Mouse (Mus musculus) left cerebral cortex, postnatal 36 days (tissue): ENCODE results near the gene Adgrf5. TPM values are rescaled to one million over a fixed set of nuclear protein-coding genes. Genes with fewer than 3 reads are reported as not detected.

ENCODE experiments used
- DNase-seq, 2 experiments: peaks; one replicate each; pipeline ENCODE4 v3.0.0; 2021 to 2022; ENCODE audit warnings: low spot score in 2 of 2, mixed read lengths in 1 of 2
- intact Hi-C: fragments of 180-260 bp; cut with DNase I; formaldehyde crosslinking; loops from one replicate; pipeline ENCODE4 v1.15.1; 2025
- total RNA-seq, 2 experiments: library from RNA; stranded (reverse); gene quantifications; 2 replicates each; pipeline ENCODE4 v1.2.3; 2021

Adgrf5 gene
- total RNA-seq, 2 experiments from 2014 or later, result 26.4 to 30.3 TPM

GRCm38 (mm10) chr17:43372604-43373003, 12.4 kb downstream of the Adgrf5 start:
- no peak for DNase-seq
- intact Hi-C loops, result no loop called here

- no peak for DNase-seq
- intact Hi-C loops, result no loop called here
These were observed 13.8 kb downstream of the Adgrf5 start for GRCm38 (mm10) chr17:43374020-43374419.

- no peak for DNase-seq
- intact Hi-C loops, result no loop called here
These were observed 16.3 kb downstream of the Adgrf5 start for GRCm38 (mm10) chr17:43376527-43376926.

GRCm38 (mm10) chr17:43378703-43379102, 18.5 kb downstream of the Adgrf5 start:
- no peak for DNase-seq
- intact Hi-C loops, result no loop called here

GRCm38 (mm10) chr17:43386331-43386730, 26.1 kb downstream of the Adgrf5 start:
- DNase-seq, result no peak
- intact Hi-C loops, result no loop called here

- intact Hi-C loops, result no loop called here
- no peak for DNase-seq
These were observed 26.9 kb downstream of the Adgrf5 start for GRCm38 (mm10) chr17:43387171-43387570.

GRCm38 (mm10) chr17:43389256-43389655, 29.0 kb downstream of the Adgrf5 start:
- intact Hi-C loops, result no loop called here
- DNase-seq, result no peak

- no peak for DNase-seq
- intact Hi-C loops, result no loop called here
These were observed 31.9 kb downstream of the Adgrf5 start for GRCm38 (mm10) chr17:43392191-43392590.

GRCm38 (mm10) chr17:43393669-43394068, 33.4 kb downstream of the Adgrf5 start:
- no peak for DNase-seq
- intact Hi-C loops, result no loop called here

- intact Hi-C loops, result no loop called here
- DNase-seq, result no peak
These were observed 35.4 kb downstream of the Adgrf5 start for GRCm38 (mm10) chr17:43395400-43396258.

GRCm38 (mm10) chr17:43398612-43399011, 38.4 kb downstream of the Adgrf5 start:
- intact Hi-C loops, result no loop called here
- DNase-seq, result no peak

- intact Hi-C loops, result no loop called here
- no peak for DNase-seq
These were observed 38.9 kb downstream of the Adgrf5 start for GRCm38 (mm10) chr17:43399151-43399550.

- DNase-seq, result no peak
- intact Hi-C loops, result no loop called here
These were observed 40.2 kb downstream of the Adgrf5 start for GRCm38 (mm10) chr17:43400483-43400882.

- intact Hi-C loops, result no loop called here
These were observed 43.6 kb downstream of the Adgrf5 start for GRCm38 (mm10) chr17:43403851-43404250.

GRCm38 (mm10) chr17:43404408-43404807, 44.2 kb downstream of the Adgrf5 start:
- intact Hi-C loops, result no loop called here
- no peak for DNase-seq

More at GRCm38 (mm10) chr17:43403851-43404250, 43.6 kb downstream of the Adgrf5 start:
- DNase-seq, result no peak

GRCm38 (mm10) chr17:43406321-43406720, 46.1 kb downstream of the Adgrf5 start:
- no peak for DNase-seq
- intact Hi-C loops, result no loop called here

GRCm38 (mm10) chr17:43407548-43407947, 47.3 kb downstream of the Adgrf5 start:
- intact Hi-C loops, result no loop called here
- no peak for DNase-seq

- no peak for DNase-seq
- intact Hi-C loops, result no loop called here
These were observed 52.9 kb downstream of the Adgrf5 start for GRCm38 (mm10) chr17:43413182-43413581.

- intact Hi-C loops, result no loop called here
- DNase-seq, result no peak
These were observed 59.0 kb downstream of the Adgrf5 start for GRCm38 (mm10) chr17:43419204-43419603.

GRCm38 (mm10) chr17:43420381-43420780, 60.1 kb downstream of the Adgrf5 start:
- DNase-seq, result no peak

GRCm38 (mm10) chr17:43423953-43424352, 63.7 kb downstream of the Adgrf5 start:
- intact Hi-C loops, result no loop called here
- no peak for DNase-seq

More at GRCm38 (mm10) chr17:43420381-43420780, 60.1 kb downstream of the Adgrf5 start:
- intact Hi-C loops, result no loop called here
